Mouse (Mus musculus) CH12.LX (cell line): ENCODE results near the gene Atg10.

Experiments
- CTCF ChIP-seq, 2 experiments: IDR thresholded peaks in 1 of 2; conservative IDR thresholded peaks in 1 of 2; 2 replicates each; pipeline ENCODE4 v1.5.1; 2011 to 2012; ENCODE audit warnings: low read depth in 2 of 2, low read length in 2 of 2, improper control_type of control experiment in 1 of 2, inconsistent platforms in 1 of 2, mild to moderate bottlenecking in 1 of 2, moderate library complexity in 1 of 2
- EP300 ChIP-seq: IDR thresholded peaks from 2 replicates; pipeline ENCODE4 v1.6.1; 2011; ENCODE audit warnings: low read length, improper control_type of control experiment
- ZMIZ1 ChIP-seq: IDR thresholded peaks from 2 replicates; pipeline ENCODE4 v1.6.1; 2012; ENCODE audit warnings: low read depth, mild to moderate bottlenecking, inconsistent platforms, low read length, improper control_type of control experiment

DNA sequence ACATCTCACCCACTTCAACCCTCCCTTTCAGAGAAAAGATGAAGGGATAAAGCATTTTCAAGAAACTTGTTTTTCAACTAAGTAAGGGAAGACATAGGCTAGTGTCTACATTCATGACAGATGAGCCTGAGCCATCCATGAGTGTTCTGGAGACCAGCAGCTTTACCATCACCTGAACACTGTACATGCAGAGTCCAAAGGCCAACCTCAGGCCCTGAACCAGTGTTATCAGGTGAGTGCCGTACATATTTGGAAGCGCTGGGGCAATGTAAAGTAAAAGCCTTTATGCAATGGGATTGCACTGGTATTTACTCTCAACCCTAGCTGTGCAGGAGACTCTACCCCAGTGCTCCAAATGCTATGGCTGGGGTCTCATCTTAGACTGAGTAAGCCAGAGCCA, 66.8 kb downstream of the Atg10 start:
- no peak for TF ChIP-seq CTCF (conservative IDR thresholded peaks at IDR 0.05 in 1 of 2, IDR thresholded peaks at IDR 0.05 in 1 of 2; ENCODE audit: low read depth in 2 of 2, low read length in 2 of 2)
- no peak for TF ChIP-seq ZMIZ1
- no peak for TF ChIP-seq EP300
